Mouse (Mus musculus) kidney, adult 2 months (tissue): ENCODE results near the gene Lrrc71. TPM values are rescaled to one million over a fixed set of nuclear protein-coding genes. Genes with fewer than 3 reads are reported as not detected.

Experiments used
- DNase-seq: peaks from one replicate; pipeline ENCODE4 v3.0.0; 2021
- H3K27ac ChIP-seq: fragments of 200-500 bp; 2 replicates; pipeline ENCODE4 v1.5.1; 2012; ENCODE audit warnings: low read depth, low read length, control low read depth, inconsistent platforms; ENCODE audit not compliant: insufficient read depth
- H3K27me3 ChIP-seq: fragments of 200-500 bp; replicated peaks from 2 replicates; pipeline ENCODE4 v1.6.1; 2012; ENCODE audit warnings: mild to moderate bottlenecking, moderate library complexity, low read length, inconsistent platforms; ENCODE audit not compliant: control insufficient read depth, insufficient read depth
- H3K36me3 ChIP-seq: fragments of 200-500 bp; 2 replicates; pipeline ENCODE4 v1.6.1; 2012; ENCODE audit warnings: mild to moderate bottlenecking, moderate library complexity, low read length, inconsistent platforms; ENCODE audit not compliant: control insufficient read depth, insufficient read depth
- H3K4me1 ChIP-seq: fragments of 200-500 bp; 2 replicates; pipeline ENCODE4 v1.6.1; 2011; ENCODE audit warnings: low read length; ENCODE audit not compliant: control insufficient read depth, insufficient read depth
- H3K4me3 ChIP-seq: fragments of 200-500 bp; 2 replicates; pipeline ENCODE4 v1.5.1; 2011; ENCODE audit warnings: mild to moderate bottlenecking, low read depth, low read length, control low read depth; ENCODE audit not compliant: insufficient read depth
- CTCF ChIP-seq: fragments of 200-500 bp; conservative IDR thresholded peaks from 2 replicates; pipeline ENCODE4 v1.5.1; 2011; ENCODE audit warnings: low read depth, mild to moderate bottlenecking, control low read depth, low read length, moderate library complexity, mixed read lengths; ENCODE audit not compliant: insufficient read depth, insufficient read length
- POLR2A ChIP-seq: fragments of 200-500 bp; IDR thresholded peaks from one replicate; pipeline ENCODE4 v1.6.1; 2011; ENCODE audit warnings: low read depth, low read length, control low read depth
- WGBS: fragments of 180-500 bp; shearing (Covaris S2); methylation state at CpG from one replicate; pipeline ENCODE4 v1.1.7; 2018; 5-methylcytosine and 5-hydroxymethylcytosine counted together
- polyA plus RNA-seq: library from polyadenylated mRNA; depleted of rRNA; stranded (reverse); fragments of >200 nt; gene quantifications from 2 replicates; pipeline ENCODE4 v1.2.3, GENCODE M21; 2012; rRNA removed

Gene Lrrc71
- polyA plus RNA-seq: 0.20 and 0.48 TPM in 2 replicates

- DNase-seq: peak; percentile 63
- H3K36me3 ChIP-seq: no peaks in the 10 kb centered on the region
- no peaks in the 10 kb centered on the region for H3K27me3 ChIP-seq
- 25% methylated on average over 13 of the region's 13 CpGs for WGBS
- TF ChIP-seq CTCF (no peak), POLR2A (no peak)
- H3K27ac ChIP-seq: no peak within 1 kb of the TSS
- no peak within 1 kb of the TSS for H3K4me3 ChIP-seq
- no peaks in the 10 kb centered on the region for H3K4me1 ChIP-seq
Observed at GRCm38 (mm10) chr3:87748431-87748830, at the start of gene Lrrc71. Gene Lrrc71 (minus strand): TSS chr3:87748625.

- whole genome bisulfite sequencing: 3% methylated on average over 29 of the region's 29 CpGs
- Histone ChIP-seq H3K27me3 (peaks cover 6% of the 10 kb centered on the region), H3K4me3 (no peak within 1 kb of the TSS), H3K27ac (no peak within 1 kb of the TSS), H3K4me1 (peaks cover 2% of the 10 kb centered on the region; the same call in 1 of the 2 replicates), H3K36me3 (no peaks in the 10 kb centered on the region)
- TF ChIP-seq CTCF: no peak
- TF ChIP-seq POLR2A: no peak
- peak; percentile 38 for DNase-seq
Observed at GRCm38 (mm10) chr3:87796736-87797334, 48.4 kb upstream of the Lrrc71 start, which contains the start of gene Insrr. Gene Insrr (plus strand): TSS chr3:87796951.

DNA sequence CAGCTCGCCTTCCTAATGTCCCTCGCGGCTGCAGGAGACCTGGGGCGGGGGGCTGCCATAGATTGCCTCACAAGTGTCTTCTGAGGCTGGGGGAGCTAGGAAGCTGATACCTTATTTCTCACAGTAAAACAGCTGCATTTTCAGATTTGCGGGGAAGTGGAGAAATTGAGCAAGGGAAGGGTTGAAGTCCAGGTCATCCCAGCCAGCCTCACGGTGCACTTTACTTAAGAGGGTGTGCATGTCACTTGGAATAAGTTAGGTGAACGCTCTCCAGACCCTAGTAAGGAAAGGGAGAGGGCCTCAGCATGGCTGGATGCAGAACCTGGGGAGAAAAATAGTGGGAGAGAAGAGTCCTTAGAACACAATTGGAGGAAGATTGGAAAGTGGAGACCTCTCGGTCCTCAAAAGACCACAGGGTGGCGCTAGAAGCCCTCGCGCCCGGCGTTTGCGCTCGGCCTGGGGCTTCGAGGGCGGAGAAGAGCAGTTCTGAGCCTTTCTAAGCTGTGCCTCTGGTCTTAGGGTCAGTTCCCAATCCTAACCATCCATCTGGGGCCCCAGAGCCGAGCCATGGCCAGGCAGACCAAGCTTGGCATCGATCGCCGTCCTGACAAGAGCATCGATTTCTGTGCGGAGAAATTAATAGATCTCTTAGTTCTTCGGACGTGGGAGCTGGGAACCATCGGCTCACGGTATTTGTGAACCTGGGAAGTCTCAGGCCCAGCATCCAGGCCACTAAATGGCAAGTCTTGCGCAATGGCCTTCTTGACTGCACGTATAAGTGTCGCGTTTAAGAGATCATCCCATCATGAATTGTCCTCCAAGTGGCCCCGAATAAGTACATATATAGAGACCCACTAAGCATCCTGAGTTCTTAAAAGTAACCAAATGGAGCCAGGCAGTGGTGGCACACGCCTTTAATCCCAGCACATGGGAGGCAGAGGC is 47.2 kb upstream of the Lrrc71 start:
- H3K4me3 ChIP-seq: no peak overlapping the region
- WGBS: 18% methylated on average over 33 of the region's 33 CpGs
- no peaks in the 10 kb centered on the region for H3K36me3 ChIP-seq
- peak; percentile 56 for DNase-seq
- peaks cover 2% of the 10 kb centered on the region; the same call in 1 of the 2 replicates for H3K4me1 ChIP-seq
- H3K27me3 ChIP-seq: peaks cover 6% of the 10 kb centered on the region
- TF ChIP-seq POLR2A: no peak
- peak; percentile 63 for TF ChIP-seq CTCF
- no peak overlapping the region for H3K27ac ChIP-seq

GRCm38 (mm10) chr3:87794922-87795325 is 46.5 kb upstream of the Lrrc71 start, which contains the start of gene Ntrk1:
Gene Ntrk1 (minus strand): TSS chr3:87795162.
- WGBS: 2% methylated on average over 46 of the region's 47 CpGs

DNA sequence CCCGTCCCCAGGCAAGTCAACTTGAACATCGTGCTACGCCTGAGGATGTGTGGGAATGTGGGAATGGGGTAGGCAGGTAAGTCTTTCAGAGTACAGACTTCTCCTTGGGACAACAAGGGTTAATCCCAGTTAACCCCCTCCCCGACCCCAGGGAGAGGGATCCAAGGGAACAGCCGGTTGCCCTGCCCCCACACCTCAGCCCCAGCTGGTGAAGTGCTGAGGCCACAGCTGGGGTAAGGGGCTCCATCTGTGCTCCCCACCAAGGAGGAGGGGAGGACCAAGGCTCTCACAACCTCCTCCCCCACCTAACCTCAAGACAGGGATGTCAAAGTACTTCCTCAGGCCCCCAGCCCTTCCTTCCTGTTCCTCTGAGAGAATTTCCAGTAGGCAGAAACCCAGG is 41.3 kb upstream of the Lrrc71 start:
- WGBS: 47% methylated on average over 5 of the region's 5 CpGs
- Histone ChIP-seq H3K36me3 (no peaks in the 10 kb centered on the region), H3K27ac (no peak overlapping the region), H3K27me3 (peaks cover 1% of the 10 kb centered on the region; the same call in 1 of the 2 replicates), H3K4me1 (no peaks in the 10 kb centered on the region), H3K4me3 (no peak overlapping the region)
- no peak for TF ChIP-seq POLR2A
- TF ChIP-seq CTCF: no peak
- no peak for DNase-seq

More at GRCm38 (mm10) chr3:87794922-87795325, 46.5 kb upstream of the Lrrc71 start, which contains the start of gene Ntrk1:
- Histone ChIP-seq H3K36me3 (no peaks in the 10 kb centered on the region), H3K27me3 (peaks cover 6% of the 10 kb centered on the region), H3K4me3 (no peak within 1 kb of the TSS), H3K4me1 (peaks cover 2% of the 10 kb centered on the region; the same call in 1 of the 2 replicates), H3K27ac (no peak within 1 kb of the TSS)
- DNase-seq: peak; percentile 33
- no peak for TF ChIP-seq CTCF
- TF ChIP-seq POLR2A: no peak

GRCm38 (mm10) chr3:87789248-87789647 is 40.8 kb upstream of the Lrrc71 start:
- TF ChIP-seq CTCF: no peak
- no peak for TF ChIP-seq POLR2A
- H3K27me3 ChIP-seq: no peaks in the 10 kb centered on the region
- H3K4me3 ChIP-seq: no peak overlapping the region
- WGBS: 59% methylated on average over 1 of the region's 1 CpGs
- no peaks in the 10 kb centered on the region for H3K36me3 ChIP-seq
- DNase-seq: no peak
- H3K27ac ChIP-seq: no peak overlapping the region
- H3K4me1 ChIP-seq: no peaks in the 10 kb centered on the region

DNA sequence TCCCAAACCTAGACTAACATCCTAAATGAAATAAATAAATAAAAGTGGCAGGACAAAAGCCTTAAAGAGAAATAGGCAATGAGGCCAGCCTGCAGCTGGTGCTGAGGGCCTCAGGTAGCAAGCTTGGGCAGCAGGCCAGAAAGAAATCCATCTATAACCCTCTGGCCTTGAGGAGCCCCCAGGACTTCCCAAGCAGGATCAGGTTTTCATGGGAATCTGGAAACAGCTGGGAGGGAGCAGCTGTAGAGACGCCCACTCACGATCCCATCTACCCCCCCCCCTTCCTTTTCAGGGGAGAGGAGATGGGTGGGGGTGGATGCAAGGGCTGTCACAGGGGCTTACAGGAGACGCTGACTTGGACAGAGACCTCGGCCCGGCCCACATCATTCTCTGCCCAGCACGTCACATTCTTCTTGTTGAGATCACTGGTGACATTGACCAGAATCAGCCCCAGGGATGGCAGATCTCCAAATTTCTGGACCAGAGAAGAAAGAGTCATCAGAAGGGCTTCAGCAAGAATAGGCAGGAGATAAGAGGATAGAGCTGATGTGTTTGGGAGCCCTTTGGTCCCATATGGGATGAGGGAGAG is 37.3 kb upstream of the Lrrc71 start:
- Histone ChIP-seq H3K27ac (no peak overlapping the region), H3K4me3 (no peak overlapping the region), H3K4me1 (no peaks in the 10 kb centered on the region), H3K27me3 (no peaks in the 10 kb centered on the region), H3K36me3 (no peaks in the 10 kb centered on the region)
- DNase-seq: no peak
- TF ChIP-seq CTCF (no peak), POLR2A (no peak)
- WGBS: 40% methylated on average over 6 of the region's 6 CpGs
